Mouse (Mus musculus): Measurements from ENCODE around the gene Gm44805. TPM values are rescaled to one million over a fixed set of nuclear protein-coding genes. Genes with fewer than 3 reads are reported as not detected.

Gene Gm44805
- not detected in 2 replicates for polyA plus RNA-seq (2012; rRNA removed)

DNA sequence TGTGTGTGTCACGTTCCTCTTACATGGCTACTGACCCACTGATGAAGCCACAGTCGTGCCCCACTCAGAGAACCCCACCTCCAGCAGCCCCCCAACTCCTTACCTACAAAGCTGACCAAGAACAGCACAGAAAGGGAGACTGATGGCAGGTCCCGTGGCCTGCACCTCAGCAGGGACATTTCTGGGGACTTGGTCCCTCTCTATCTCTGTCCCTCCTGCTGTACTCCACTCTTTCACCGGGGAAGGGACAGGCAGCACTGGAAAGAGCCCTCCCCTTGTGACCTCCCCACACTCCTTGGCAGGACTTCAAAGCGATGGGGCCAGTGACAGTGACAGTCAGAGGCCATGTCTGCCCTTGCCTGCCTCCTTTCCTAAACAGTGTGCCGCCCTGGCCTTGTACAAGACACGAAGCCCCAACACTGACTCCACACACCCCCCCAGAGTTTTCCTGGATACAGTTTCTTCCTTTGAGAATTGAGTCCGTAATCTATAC, at the start of gene Gm44805, which contains the start of gene Apoc4:
Gene Gm44805 (minus strand): TSS at position 222 of the 493 bp plus-strand sequence.
Gene Apoc4 (minus strand): TSS at position 278 of the 493 bp plus-strand sequence.
- no peak for DNase-seq (ENCODE audit: low spot score)

DNA sequence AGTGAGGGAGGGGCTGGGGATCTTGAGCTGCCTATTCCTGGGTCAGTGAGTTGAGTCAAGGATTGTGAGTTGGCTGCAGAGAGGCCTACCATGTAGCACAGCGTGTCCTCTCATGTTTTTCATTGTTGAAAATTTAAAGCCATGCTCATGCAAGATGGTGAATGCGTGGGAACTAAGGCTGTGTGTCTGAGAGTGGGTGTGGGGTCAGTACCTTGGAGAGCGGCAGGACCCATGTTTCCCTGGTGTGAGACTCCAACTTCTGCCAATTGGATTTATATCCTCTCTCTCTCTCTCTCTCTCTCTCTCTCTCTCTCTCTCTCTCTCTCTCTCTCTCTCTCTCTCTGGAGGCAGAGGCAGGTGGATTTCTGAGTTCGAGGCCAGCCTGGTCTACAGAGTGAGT, 45.3 kb upstream of the Gm44805 start:
- DNase-seq (ENCODE audit: low spot score): no peak

DNA sequence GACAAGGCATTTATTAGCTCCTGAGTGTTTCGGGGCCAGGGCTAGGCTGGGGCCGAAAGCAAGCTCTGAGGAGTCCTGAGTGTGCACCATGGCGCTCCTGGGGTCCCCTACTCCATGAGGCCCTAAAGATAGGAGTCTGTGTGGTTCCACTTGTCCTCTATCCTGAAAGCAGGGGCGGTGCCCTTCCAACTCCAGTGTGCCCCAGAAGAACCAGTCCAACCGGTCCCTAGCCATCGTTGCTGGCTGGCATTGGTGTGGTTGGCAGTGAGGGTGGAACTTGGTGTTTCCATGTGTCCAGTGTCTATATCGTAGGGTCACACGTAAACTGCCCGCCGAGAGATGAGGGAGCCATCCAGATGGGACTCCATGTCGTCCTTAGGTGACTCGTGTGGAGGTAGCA, 42.9 kb upstream of the Gm44805 start:
- DNase-seq (ENCODE audit: low spot score): no peak

DNA sequence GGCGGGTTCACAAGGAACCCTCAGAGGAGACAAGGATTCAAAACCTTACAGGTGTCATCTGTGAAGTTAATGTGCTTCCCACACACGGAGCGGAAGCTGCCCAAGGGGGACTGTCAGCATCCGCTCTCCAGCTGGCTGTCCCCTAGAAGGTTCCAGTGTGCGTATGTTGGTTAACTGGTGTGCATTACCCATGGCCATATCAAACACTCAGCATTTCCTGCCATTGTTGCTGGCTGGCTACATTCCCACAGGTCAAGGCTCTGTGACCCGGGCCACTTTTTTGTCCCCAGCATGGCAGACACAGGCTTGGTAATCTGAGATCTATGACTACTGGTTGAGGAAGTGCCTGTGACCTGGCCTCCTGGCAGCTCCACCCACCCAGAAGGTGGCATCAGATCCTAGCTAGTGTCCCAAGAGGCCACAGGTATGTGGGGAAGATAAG, 41.6 kb upstream of the Gm44805 start:
- DNase-seq (ENCODE audit: low spot score): no peak

DNA sequence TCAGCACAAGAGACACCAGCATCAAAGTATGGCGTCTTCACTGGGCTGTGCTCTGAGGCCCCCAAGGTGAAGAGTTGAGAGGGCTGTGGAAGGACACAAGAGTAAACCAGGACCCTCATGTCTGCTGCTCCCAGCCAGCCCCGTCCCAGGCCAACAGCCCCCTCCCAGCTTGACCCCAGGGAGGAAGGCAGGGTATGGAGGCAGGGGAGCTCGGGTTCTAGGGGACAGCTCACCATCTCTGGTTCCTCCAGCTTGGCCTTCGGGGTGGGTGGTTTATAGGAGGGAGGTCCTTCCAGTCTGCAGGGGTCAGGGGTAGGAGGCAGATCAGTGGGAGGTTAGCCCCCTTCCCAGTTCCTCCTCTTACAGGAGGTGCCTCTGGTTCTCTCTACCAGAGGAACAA, 38.0 kb upstream of the Gm44805 start:
- no peak for DNase-seq (ENCODE audit: low spot score)

DNA sequence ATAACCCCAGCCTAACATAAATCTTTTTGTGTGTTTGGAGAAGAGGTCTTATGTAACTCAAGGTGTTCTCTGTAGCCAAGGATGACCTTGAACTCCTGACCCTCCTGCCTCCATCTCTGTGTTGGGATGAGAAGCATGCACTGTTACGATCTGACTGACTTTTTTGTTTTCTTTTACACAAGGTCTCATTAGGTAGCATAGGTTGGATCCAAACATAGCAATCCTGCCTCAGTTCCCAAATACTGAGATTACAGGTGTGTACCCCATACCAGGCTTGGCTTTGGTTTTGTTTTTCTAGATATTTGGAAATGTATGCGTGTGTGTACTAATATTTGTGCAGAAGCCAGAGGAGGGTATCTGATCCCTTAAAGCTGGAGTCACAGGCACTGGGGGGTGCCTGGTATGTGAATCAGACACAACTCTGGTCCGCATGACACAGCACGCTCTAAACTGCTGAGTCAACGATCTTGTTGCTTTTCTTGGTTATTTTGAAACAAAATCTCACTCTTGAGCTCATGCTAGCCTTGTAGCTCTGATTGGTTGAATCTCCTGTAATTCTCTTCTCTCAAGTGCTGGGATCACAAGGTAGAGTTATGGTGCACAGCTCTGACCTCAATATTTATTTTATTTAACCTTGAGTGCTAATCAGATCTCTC, 37.2 kb upstream of the Gm44805 start:
- DNase-seq (ENCODE audit: low spot score): no peak

DNA sequence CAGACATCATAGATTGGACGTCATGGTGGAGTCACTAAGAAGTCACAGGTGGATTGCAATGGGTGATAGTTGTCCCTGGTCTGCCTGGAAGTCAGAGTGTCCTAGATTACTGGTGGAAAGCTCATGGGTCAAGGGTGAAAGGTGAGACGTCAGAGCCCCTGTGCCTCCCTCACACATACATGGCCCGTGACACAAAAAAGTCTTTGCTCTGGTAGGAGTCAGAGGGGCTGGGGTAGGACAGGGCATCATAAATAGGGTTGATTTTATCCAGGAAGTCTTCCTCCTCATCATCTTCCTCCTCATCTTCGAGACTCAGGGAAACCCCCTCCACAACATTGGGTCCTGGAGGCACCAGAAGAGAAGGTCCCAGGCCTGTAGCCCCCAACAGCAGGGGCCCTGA, 36.1 kb upstream of the Gm44805 start:
- no peak for DNase-seq (ENCODE audit: low spot score)

DNA sequence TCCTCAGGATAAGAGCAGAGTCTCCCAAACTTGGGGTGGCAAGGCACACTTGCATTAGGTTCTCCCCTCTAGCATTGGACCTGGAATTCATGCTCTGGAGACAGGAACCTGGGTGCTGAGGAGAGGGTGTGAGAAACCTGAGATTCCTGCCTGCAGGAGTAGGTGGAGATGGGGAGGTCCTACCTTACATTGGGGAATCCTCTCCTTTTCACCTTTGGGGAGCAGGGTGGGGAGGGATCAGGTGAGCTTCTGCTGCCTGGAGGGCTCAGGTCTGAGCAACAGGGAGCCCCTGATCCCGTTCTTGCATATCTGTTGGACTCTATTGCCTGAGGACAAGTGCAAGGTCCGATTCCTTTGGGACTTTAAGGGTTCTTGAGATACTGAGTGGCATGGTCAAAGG, 35.6 kb upstream of the Gm44805 start:
- DNase-seq (ENCODE audit: low spot score): no peak

DNA sequence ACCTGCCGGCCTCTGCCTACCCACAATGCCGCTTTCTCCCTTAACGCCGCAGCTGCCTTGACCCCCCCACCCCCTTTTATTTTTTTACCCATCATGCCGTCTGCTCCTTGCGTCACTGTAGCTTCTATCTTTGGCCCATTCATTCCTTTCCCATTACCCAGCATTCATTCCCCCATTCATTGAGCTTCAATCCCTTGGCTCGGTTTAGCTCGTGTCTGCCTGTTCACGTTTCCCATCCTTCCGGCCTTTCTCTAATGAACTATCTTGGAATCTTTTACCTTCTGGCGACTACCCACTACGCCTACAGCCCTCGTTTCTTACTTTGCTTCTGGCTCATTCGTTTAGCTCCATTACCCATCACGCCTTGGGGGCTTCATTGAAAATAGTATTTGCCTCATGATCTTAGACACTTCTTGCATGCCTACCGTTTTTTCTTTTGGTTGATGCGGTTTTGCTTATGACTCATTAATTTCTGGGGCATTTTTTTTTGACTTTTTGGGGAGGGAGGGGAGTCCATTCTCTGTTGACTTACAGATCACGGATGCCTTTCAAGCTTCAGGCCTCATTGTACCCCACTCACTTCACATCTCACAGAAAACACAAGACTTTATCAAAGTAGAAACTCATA, 34.9 kb upstream of the Gm44805 start:
- DNase-seq (ENCODE audit: low spot score): no peak

DNA sequence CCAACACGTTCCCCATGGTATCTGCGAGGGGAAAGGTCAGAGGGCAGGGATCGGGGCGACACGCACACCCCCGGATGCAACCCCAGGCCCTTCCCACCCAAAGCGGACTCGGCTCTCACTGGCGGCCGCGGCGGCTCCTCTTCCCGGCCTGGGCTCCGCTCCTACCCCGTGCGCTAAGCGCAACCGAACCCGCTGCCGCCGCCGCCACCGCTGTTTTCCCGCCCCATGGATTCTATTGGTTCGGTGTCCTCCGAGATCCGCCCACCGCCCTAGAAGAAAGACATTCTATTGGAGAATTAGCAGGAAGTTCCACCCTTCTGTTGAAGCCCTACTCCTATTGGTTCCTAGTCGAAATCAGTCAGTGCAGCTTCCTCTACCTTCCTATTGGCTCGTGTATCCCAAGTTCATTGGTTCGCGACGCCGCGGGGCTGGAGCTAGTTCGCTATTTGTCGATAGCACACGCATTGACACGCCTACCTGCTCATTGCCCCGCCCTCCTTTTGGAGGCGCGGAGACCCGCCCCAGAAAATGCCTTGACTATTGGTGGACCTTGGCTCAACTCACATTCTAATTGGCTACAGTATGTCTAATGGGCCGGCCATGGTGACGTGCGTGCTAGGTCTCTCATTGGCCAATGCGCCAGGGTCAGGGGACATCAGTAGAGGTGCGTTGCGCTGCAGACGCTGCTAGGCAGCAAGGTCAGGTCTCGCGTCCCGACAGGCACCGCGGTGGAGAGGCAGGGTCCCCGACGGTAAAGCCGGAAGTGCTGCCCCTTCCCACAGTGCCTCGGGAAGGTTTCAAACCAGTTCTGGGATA, 34.2 kb upstream of the Gm44805 start, which contains the start of gene Tomm40:
Gene Tomm40 (minus strand): TSS at position 200 of the 816 bp plus-strand sequence.
- peak; percentile 86 for DNase-seq (ENCODE audit: low spot score)

DNA sequence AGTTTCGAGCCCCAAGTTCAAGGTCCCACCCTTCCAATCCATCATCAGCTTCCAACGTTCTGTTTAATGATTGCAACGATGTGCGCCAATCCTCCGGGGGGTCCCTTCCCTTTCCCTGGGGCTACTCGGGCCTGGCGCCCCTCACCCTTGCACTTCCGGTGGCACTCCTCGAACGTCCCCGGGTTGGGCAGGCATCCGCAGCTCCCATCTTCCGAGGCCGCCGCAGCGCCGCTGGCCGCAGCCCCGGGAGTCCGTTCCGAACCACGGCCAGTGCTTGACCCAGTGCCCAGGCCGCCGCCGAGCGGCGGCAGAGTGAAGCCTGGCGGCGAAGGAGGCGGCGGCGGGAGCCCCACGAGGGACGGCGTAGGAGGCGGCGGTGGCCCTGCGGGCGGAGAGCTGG, 33.6 kb upstream of the Gm44805 start:
- no peak for DNase-seq (ENCODE audit: low spot score)

DNA sequence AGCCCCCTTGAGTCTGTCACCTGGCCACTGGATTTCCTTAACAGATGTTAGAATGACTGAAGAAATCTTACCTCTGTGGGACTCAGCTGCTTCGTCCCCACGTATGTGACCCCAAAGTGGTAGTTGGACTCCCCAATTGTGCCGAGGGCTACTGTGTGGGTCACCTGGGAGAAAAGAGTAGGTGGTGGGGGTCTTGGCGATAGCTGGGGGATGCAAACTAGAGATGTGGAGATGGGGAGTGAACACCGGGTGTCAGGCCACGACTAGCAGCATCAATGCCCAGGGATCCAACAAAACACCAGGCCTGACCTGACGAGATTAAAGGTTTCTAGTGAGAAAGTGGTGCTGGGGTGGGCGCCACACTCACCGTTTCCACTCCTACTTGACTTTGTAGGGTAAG, 32.4 kb upstream of the Gm44805 start:
- no peak for DNase-seq (ENCODE audit: low spot score)

DNA sequence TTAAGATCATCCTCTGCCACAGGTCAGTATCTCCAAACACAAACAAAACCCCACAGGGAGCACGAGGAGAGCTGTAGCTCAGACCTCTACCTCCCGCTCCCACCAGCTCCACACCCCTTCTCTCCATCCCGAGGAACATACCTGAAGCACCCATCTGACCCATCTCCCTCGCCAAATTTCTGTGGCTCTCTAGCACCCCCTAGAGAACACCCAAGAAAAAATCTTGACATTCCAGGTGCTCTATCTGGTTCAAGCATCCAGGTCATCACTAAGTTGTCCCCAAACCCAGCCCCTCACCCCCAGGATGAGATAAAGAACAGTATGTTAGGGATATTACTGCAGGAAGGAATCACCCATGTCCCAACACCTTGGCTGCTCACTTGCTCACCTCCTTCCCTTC, 32.0 kb upstream of the Gm44805 start:
- DNase-seq (ENCODE audit: low spot score): no peak

DNA sequence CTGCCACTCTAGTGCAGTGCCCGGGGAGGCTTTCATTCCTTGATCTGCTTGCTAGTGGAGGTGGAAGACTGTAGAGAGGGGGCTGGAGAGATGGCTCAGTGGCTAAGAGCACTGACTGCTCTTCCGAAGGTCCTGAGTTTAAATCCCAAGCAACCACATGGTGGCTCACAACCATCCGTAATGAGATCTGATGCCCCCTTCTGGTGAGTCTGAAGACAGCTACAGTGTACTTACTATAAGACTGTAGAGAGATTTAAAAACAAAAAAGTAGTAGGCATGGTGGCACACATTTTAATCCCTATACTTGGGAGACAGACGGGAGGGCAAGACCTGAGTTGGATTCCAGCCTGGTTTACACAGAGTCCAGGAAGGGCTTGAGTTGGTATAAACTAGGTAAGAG, 31.2 kb upstream of the Gm44805 start:
- DNase-seq (ENCODE audit: low spot score): no peak

DNA sequence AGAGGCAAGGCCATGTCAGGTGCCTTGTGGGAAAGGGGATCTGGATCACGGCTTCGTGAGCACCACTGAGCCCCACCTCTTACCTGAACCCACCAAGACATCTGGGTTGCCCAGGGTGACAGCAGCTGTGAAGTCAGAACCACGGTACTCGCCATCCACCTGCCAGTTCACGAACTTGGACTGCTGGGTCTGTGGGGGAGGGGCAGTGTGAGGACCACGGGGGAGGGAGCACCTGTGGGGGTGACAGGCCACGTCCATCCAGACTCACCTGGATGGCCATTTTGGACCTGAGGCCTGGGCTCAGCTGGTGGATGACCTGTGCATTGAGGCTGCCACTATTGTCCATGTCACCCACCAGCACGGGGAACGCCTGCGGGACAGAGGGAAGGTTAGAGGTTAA, 29.4 kb upstream of the Gm44805 start:
- DNase-seq (ENCODE audit: low spot score): no peak

DNA sequence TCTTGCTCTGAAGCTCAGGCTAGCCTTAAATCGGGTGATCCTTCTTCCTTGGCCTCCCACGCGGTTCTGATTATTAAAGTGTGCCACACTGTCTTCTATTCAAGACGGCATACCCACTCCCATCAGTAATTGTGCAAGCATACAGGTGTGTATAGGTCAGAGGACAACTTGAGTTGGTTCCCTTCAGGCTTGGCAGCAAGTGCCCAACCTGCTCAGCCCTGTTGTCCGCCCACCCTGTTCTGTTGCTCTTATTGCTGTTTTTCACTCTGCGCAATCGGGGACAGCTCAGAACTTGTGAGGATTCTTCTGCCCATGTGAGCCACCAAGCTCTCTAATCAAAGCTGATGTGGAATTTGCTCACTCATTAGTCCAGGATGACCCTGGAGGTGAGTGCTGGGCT, 24.0 kb upstream of the Gm44805 start:
- DNase-seq (ENCODE audit: low spot score): no peak

DNA sequence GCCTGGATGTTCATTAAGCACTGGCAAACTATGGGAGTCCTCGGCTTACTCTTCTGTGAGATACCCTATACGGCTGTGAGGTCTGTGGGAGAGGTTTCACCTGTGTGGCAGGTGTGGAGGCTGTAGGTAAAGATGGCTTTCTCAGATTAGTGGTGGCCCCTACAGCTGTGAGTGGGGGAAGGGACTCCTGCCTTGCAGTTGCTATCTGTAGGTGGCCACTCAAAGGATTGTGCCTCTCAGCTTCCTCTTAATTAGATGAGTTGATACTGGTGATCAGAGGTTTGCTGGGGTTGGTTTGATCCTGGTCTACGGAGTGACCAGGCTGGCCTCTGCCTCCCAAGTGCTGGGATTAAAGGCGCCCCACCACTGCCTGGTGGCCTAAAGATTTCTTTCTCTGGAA, 23.3 kb upstream of the Gm44805 start:
- DNase-seq (ENCODE audit: low spot score): no peak

DNA sequence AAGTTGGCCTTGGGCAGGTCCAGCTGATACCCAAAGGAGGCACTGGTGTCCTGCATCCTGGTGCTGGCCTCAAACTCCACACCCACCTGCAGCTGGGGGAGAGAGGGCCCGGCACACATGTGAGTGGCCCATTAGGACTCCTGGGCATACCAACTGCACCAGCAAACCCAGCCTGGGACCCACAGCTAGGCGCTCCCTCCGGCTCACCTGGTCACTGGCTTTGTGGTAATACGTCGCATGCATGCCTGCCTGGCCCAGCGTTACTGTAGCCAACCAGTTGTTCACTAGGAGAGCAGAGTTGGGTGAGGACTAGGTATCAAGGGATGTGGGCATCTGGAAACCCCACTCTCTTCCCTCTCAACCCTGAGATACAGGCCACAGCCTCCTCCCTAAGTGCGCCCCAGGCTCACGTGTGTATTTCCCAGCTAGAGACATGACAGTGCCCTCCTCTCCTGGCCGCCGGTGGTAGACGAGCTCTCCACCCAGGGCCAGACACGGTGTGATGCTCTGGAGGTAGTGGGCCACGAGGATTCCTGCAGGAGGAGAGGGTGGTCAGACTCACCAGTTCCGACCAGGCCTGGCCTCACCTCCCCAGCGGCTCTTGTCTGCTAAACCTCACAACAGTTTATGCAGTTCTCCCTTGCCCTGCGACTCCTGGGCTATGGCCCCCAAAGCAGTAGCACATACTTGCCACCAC, 21.8 kb upstream of the Gm44805 start:
- DNase-seq (ENCODE audit: low spot score): no peak

DNA sequence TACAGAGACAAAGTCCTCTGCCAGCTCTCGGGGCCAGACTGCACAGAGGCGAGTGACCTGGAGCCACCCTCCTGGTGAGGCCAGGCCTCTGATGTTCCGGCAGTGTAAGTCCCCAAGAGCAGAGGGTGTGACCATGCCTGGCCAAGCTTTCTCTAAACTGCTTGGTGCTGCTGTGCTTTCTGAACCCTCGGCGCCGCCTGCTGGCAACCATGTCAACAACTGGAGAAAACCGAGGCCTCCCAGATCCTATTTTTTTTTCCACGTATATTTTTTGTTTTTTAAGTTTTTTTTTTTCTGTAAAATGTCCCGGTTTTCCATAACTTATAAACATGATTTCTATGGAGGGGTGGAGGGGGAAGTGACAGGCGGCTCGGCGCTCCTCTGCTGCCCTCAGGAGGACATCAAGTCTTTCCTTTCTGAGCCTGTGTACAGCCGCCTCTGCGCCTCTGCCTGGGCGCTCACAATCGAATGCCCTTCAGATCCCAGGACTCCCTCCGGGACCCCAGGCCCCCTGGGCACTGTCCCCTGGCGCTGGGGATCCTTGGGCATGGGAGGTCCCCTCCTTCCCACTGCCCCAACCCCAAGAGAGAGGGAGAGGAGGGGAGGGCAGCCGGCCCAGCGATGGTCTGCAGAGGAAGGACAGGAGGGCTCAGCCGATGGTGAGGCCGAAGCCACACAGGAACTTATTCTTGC, 20.0 kb upstream of the Gm44805 start:
- no peak for DNase-seq (ENCODE audit: low spot score)

DNA sequence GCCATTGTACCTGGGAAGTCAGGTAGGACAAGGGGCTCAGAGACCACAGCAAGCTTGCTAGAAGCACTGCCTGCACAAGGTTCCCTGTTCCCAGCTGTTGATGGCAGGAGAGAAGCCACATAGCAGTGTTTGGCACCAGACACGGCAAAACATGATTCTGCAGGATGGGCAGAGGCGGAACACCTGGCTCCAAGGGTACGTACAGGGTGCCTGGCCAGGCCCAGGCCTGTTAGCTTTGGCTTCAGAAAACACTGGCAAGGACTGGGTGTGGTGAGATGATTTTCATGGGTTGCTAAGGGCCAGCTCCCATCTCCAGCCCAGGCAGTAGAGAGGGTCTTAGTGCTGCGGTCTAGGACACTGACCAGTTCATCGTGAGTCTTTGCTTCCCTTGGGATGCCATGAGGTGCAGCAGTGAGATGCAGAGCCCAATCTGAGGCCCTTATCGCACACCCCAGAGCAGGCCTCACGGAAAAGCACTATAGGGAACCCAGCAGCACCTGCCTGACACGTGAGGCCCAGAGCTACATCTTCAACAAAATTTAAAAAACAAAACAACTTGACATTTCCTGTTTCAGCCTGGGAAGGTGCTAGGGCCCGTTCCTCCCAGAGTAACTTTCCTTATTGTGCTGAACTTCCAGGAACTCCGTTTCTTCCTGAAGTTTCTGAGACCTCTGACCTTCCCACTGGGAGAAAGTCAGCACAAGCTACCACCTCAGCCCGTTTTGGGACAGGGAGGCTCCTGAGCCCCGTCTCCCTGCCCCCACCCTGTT, 19.3 kb upstream of the Gm44805 start:
- DNase-seq (ENCODE audit: low spot score): no peak

DNA sequence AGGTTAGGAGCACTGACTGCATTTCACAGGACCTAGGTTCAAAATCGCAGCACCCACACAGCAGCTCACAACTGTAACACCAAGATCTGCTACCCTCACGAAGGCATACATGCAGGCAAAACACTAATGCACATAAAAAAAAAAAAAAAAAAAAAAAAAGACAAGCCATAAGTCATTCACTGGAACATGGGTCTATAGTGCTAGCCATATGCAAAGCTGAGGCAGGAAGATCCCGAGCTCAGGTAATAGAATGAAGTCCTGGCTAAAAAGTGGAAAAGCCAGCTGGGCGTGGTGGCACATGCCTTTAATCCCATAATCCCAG, 18.6 kb upstream of the Gm44805 start:
- no peak for DNase-seq (ENCODE audit: low spot score)
